Mouse (Mus musculus) hindbrain, postnatal 0 days (tissue): ENCODE measurements around the gene Ppp1r16b. TPM values are rescaled to one million over a fixed set of nuclear protein-coding genes. Genes with fewer than 3 reads are reported as not detected.

Source experiments
- ATAC-seq: fragments of 200-750 bp; cut with Nextera tagmentation; 2 replicates; pipeline ENCODE4 v1.8.0; 2017; ENCODE audit warnings: mild to moderate bottlenecking, moderate TSS enrichment, moderate library complexity
- DNase-seq: peaks from one replicate; pipeline ENCODE4 v3.0.0-alpha.2; 2015; ENCODE audit warnings: low spot score
- H3K27ac ChIP-seq: fragments of 300-500 bp; sonication (generic); 2 replicates; pipeline ENCODE4 v1.5.1; 2014; ENCODE audit warnings: mild to moderate bottlenecking
- H3K27me3 ChIP-seq: fragments of 300-500 bp; sonication (generic); 2 replicates; pipeline ENCODE4 v1.6.1; 2014; ENCODE audit warnings: low read length, mixed read lengths; ENCODE audit not compliant: insufficient read depth
- H3K36me3 ChIP-seq: fragments of 300-500 bp; sonication (generic); 2 replicates; pipeline ENCODE4 v1.6.1; 2014; ENCODE audit warnings: low read length, mixed read lengths; ENCODE audit not compliant: insufficient read depth
- H3K4me1 ChIP-seq: fragments of 300-500 bp; sonication (generic); 2 replicates; pipeline ENCODE4 v1.6.1; 2014; ENCODE audit warnings: antibody characterized with exemption, low read length, mixed read lengths; ENCODE audit not compliant: insufficient read depth
- H3K4me2 ChIP-seq: fragments of 300-500 bp; sonication (generic); 2 replicates; pipeline ENCODE4 v1.6.1; 2014; ENCODE audit warnings: low read depth, mild to moderate bottlenecking, low read length, moderate library complexity, mixed read lengths
- H3K4me3 ChIP-seq: fragments of 300-500 bp; sonication (generic); 2 replicates; pipeline ENCODE4 v1.5.1; 2014; ENCODE audit warnings: low read length
- H3K9ac ChIP-seq: fragments of 300-500 bp; sonication (generic); replicated peaks from 2 replicates; pipeline ENCODE4 v1.6.1; 2014; ENCODE audit warnings: mild to moderate bottlenecking, low read length, moderate library complexity, mixed read lengths
- H3K9me3 ChIP-seq: fragments of 300-500 bp; sonication (generic); 2 replicates; pipeline ENCODE4 v1.6.1; 2016; ENCODE audit warnings: low read length, mixed read lengths
- CTCF ChIP-seq: IDR thresholded peaks from 2 replicates; pipeline ENCODE4 v1.5.1; 2016; ENCODE audit warnings: antibody characterized with exemption, control low read depth, low read depth
- WGBS: fragments of 180-500 bp; shearing (Covaris S2); extraction: QIAGEN DNeasy Blood & Tissue Kit; methylation state at CpG from one replicate; pipeline ENCODE4 v1.1.7; 2014; 5-methylcytosine and 5-hydroxymethylcytosine counted together
- polyA plus RNA-seq: library from polyadenylated mRNA; unstranded; fragments of >200 nt; fragmentation: Nextera tagmentation; extraction: Ambion mirVana; gene quantifications from 2 replicates; pipeline ENCODE4 v1.2.1, GENCODE M21; 2015
- total RNA-seq: library from RNA; depleted of rRNA; stranded (reverse); fragments of >200 nt; gene quantifications from 2 replicates; pipeline ENCODE4 v1.2.3, GENCODE M21; 2014

The Ppp1r16b gene
- total and polyA plus RNA-seq, 2 experiments from 2014 or later: 30.3 to 32.4 TPM

DNA sequence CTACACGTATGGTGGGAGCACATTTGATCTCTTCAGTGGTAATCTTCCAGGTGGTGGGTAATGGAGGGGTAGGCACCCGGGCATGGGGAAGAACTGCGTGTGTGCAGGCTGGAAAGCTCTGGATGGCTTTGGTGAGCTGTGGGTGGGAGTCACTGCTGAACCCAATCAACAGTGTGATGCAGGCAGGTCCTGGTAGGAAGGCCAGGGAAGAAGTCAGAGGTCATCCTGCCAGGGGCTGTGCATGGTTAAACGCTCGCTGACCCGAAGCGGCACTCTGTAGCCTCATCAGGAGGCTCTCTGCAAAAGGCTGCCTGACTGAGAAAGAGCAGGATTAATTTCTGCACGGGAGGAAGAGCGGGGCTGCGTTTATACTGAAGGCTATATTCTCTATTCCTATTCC is 5.4 kb downstream of the Ppp1r16b start:
- Histone ChIP-seq H3K36me3 (no peaks in the 10 kb centered on the region), H3K4me2 (peak overlapping the region; percentile 85; the same call in 1 of the 2 replicates), H3K9ac (no peak overlapping the region), H3K9me3 (no peaks in the 10 kb centered on the region), H3K4me1 (peaks cover 18% of the 10 kb centered on the region), H3K27me3 (no peaks in the 10 kb centered on the region), H3K27ac (no peak overlapping the region), H3K4me3 (no peak overlapping the region)
- ATAC-seq (no peak), DNase-seq (no peak)
- 33% methylated on average over 10 of the region's 10 CpGs for WGBS
- TF ChIP-seq CTCF: no peak

DNA sequence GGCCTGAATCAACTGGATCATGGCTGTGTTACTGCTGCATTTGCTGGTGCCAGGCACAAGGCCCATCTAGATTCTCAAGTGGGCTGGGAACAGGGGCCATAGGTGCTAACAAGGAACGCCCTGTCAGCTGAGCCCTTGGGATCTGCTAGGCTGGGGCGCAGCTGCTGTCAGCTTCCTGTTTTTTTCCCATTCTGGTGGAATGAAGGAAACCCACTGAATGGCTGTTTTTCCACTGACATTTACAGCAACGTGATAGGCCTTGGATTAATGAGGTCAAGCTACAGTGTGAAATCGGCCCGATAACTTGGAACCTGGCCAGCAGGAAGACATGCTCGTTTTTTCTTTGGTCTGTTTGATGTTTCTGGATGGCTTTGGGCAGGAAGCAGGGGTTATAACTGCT is 7.6 kb downstream of the Ppp1r16b start:
- peaks cover 18% of the 10 kb centered on the region for H3K4me1 ChIP-seq
- peak; percentile 72 for DNase-seq
- WGBS: 13% methylated on average over 6 of the region's 6 CpGs
- no peaks in the 10 kb centered on the region for H3K9me3 ChIP-seq
- peak; percentile 36 for ATAC-seq
- H3K27ac ChIP-seq: peak overlapping the region; percentile 43
- no peaks in the 10 kb centered on the region for H3K36me3 ChIP-seq
- no peak overlapping the region for H3K4me2 ChIP-seq
- H3K9ac ChIP-seq: no peak overlapping the region
- no peak for TF ChIP-seq CTCF
- no peaks in the 10 kb centered on the region for H3K27me3 ChIP-seq
- H3K4me3 ChIP-seq: no peak overlapping the region

DNA sequence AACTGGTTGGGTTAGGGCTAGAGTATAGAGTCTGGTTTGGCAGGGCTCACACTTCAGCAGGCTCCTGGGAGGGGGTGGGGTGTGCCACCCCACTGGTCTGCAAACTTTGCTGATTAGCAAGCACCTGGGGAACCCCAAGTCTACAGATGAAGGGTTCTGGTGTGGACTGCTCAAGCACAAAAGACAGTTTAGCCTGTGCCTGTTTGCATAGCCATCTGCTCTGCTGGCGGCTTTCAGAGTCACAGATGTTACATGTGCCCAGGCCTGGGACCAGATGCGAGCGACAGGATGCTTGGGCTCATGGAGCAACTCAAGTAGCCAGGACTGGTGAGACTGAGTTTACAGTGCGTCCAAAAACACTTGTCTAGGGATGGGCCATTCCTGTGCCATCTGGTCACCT is 8.3 kb downstream of the Ppp1r16b start:
- peak; percentile 66 for DNase-seq
- Histone ChIP-seq H3K36me3 (no peaks in the 10 kb centered on the region), H3K9me3 (no peaks in the 10 kb centered on the region), H3K4me3 (no peak overlapping the region), H3K4me1 (peaks cover 18% of the 10 kb centered on the region), H3K9ac (no peak overlapping the region), H3K4me2 (0 out of 2 replicates have a peak overlapping the region, but pooled peaks have one; percentile 10), H3K27me3 (no peaks in the 10 kb centered on the region), H3K27ac (peak overlapping the region; percentile 43)
- 56% methylated on average over 4 of the region's 4 CpGs for WGBS
- ATAC-seq: peak; percentile 57
- no peak for TF ChIP-seq CTCF

DNA sequence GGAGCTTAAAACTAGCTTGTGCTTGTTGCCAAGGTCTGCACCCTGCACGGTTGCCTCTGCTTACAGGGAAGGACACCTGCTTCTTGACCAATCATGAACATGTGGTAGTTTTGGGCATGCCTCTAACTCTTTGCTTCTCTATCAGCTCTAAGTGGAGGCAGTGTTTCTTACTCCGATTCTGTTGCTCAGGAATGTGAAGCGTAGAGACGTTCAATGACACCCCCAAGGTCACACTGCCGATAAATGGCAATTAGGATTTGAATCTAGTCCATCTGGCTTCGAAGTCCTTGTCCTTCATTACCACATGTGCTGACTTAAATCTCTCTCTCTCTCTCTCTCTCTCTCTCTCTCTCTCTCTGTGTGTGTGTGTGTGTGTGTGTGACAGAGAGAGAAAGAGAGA is 8.9 kb downstream of the Ppp1r16b start:
- 56% methylated on average over 6 of the region's 6 CpGs for WGBS
- ATAC-seq: no peak
- H3K4me1 ChIP-seq: peaks cover 15% of the 10 kb centered on the region

DNA sequence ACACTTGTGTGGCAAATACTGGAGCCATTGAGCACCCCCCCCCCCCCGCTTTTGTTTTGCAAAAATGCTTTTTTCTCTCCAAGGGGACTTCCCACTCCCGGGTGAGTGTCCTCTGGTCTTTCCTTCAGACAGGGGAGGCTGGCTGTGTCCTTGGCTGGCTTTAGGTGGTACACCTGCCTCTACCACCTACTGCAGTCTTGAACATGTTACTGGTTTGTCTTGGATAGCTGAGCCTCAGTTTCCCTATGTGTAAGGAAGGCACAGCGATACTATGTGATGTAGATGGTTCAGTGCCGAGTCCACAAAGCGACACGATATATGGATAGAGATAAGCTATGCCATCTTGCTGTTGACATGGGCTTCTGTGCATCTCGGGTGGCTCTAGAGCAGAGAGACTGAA is 9.6 kb downstream of the Ppp1r16b start:
- Histone ChIP-seq H3K4me3 (no peak overlapping the region), H3K9ac (no peak overlapping the region), H3K4me1 (peaks cover 12% of the 10 kb centered on the region; the same call in 1 of the 2 replicates), H3K9me3 (no peaks in the 10 kb centered on the region), H3K27ac (no peak overlapping the region), H3K36me3 (no peaks in the 10 kb centered on the region), H3K27me3 (no peaks in the 10 kb centered on the region), H3K4me2 (no peak overlapping the region)
- 86% methylated on average over 7 of the region's 7 CpGs for WGBS
- ATAC-seq (no peak), DNase-seq (no peak)
- no peak for TF ChIP-seq CTCF

More for the DNA sequence above, 8.9 kb downstream of the Ppp1r16b start:
- Histone ChIP-seq H3K27ac (0 out of 2 replicates have a peak overlapping the region, but pooled peaks have one; percentile 43), H3K27me3 (no peaks in the 10 kb centered on the region), H3K4me3 (no peak overlapping the region), H3K9me3 (no peaks in the 10 kb centered on the region), H3K9ac (no peak overlapping the region), H3K4me2 (no peak overlapping the region), H3K36me3 (no peaks in the 10 kb centered on the region)
- TF ChIP-seq CTCF: no peak
- no peak for DNase-seq

DNA sequence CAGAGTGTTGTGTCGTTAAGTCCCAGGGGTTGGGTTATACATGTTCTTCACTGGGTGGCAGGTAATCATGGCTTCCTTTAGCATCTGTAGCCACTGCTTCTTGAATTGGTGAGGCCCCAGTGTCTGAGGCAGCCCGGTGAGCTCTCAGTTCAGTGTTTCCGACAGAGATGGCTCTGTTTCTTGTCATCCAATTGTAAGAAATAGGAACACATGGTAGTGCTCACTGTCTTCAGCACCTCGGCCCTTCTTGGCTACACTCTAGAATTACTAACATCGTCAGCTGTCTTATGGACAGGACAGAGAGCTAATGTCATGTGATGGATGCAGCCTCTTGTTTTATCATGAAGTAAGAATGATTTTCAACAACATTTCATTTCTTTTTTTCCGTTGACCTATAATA is 10.0 kb downstream of the Ppp1r16b start:
- no peaks in the 10 kb centered on the region for H3K36me3 ChIP-seq
- no peak overlapping the region for H3K27ac ChIP-seq
- no peak overlapping the region for H3K9ac ChIP-seq
- H3K4me2 ChIP-seq: no peak overlapping the region
- ATAC-seq (no peak), DNase-seq (no peak)
- H3K27me3 ChIP-seq: no peaks in the 10 kb centered on the region
- TF ChIP-seq CTCF: no peak
- 81% methylated on average over 6 of the region's 6 CpGs for WGBS
- H3K4me1 ChIP-seq: peaks cover 8% of the 10 kb centered on the region; the same call in 1 of the 2 replicates
- H3K4me3 ChIP-seq: no peak overlapping the region
- no peaks in the 10 kb centered on the region for H3K9me3 ChIP-seq

DNA sequence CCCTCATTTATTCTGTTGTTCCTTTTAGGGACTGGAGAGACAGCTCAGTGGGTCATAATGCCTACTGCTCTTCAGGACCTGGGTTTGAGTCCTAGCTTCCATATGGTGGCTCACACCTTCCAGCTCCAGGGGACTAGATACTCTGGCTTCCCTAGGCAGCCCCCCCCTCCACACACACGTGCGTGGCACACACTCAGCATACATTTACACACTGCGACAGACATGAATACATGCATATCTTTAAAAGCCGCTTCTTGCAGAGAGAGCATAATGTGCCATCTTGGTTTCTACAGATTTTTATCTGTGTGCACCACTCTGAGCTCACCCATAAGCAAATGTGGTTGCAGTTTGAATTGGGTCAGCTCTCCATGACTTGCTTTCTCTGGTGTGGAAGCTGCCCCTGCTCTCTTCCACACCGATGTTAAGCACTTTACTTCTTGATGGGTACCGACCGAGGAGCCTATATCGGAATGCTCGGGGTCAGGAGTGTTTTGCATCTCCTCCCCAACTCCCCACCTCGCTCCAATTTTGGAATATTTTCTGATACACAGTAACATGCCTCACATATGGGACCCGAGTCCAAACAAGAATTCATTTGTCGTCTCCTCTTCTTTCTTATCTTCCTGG is 10.8 kb downstream of the Ppp1r16b start:
- ATAC-seq (no peak), DNase-seq (no peak)
- no peak overlapping the region for H3K4me3 ChIP-seq
- H3K9me3 ChIP-seq: no peaks in the 10 kb centered on the region
- WGBS: 92% methylated on average over 12 of the region's 12 CpGs
- no peaks in the 10 kb centered on the region for H3K27me3 ChIP-seq
- no peak overlapping the region for H3K4me2 ChIP-seq
- H3K27ac ChIP-seq: no peak overlapping the region
- no peak for TF ChIP-seq CTCF
- H3K9ac ChIP-seq: no peak overlapping the region
- peaks cover 7% of the 10 kb centered on the region; the same call in 1 of the 2 replicates for H3K4me1 ChIP-seq
- H3K36me3 ChIP-seq: no peaks in the 10 kb centered on the region
